26 mouse cellular contexts compared by ENCODE assay signal in the genomic region with DNA sequence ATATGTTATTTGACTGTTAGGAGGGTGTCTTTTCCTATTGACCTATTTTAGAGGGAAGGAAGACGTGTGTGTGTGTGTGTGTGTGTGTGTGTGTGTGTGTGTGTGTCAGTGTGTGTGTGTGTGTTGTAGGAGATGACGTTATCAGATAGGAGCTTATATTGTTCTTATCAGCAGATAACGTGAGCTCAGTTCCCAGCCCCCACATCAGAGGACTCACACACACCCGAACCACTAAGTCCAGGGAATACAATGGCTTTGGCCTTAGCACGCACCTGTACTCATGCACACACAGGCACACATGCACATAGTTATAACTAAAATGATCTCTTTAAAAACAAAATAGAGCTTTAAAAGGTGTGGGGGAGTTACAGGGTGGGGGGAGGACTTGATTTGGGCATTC. TPM values are rescaled to one million over a fixed set of nuclear protein-coding genes. Genes with fewer than 3 reads are reported as not detected.
A peak's percentile ranks its signal among the peaks of the same experiment; 100 is the strongest.
DNase-seq lines count a peak whose midpoint lies in the region; ATAC-seq and TF ChIP-seq lines count a peak whose summit lies in the region.
"Had no signal": no experiment of that assay in that cellular context is flagged by ENCODE, and none has a peak within 500 bp of the region (broad histone marks: within the 10 kb centered on the region; RNA-seq: fewer than 3 reads in every experiment).

No protein-coding gene starts in this region.

- no peak overlapping the region for H3K4me3 ChIP-seq in heart, adult 2 months
- no peak overlapping the region for H3K4me3 ChIP-seq in heart, embryonic 14.5 days (ENCODE audit: control insufficient read depth in 1 of 2, insufficient read depth in 1 of 2, low read depth in 1 of 2, low read length in 2 of 2)
- H3K4me3 ChIP-seq in heart, postnatal 0 days (ENCODE audit: low read depth, low read length): no peak overlapping the region
- H3K4me3 ChIP-seq: embryonic facial prominence, embryonic 10.5 days; embryonic facial prominence, embryonic 13.5 days; erythroblast, embryonic 14.5 days; forebrain, embryonic 12.5 days; forebrain, embryonic 15.5 days had no signal

- H3K27me3 ChIP-seq in heart, adult 2 months (ENCODE audit: control insufficient read depth, insufficient read depth, low read length): no peaks in the 10 kb centered on the region
- H3K27me3 ChIP-seq in heart, embryonic 14.5 days (ENCODE audit: control insufficient read depth, insufficient read depth, low read length): no peaks in the 10 kb centered on the region
- H3K27me3 ChIP-seq in heart, postnatal 0 days (ENCODE audit: control insufficient read depth, insufficient read depth, low read length): no peaks in the 10 kb centered on the region
- H3K27me3 ChIP-seq: embryonic facial prominence, embryonic 13.5 days; forebrain, embryonic 12.5 days; forebrain, embryonic 15.5 days had no signal

- no peak for TF ChIP-seq EP300 in heart, adult 2 months (IDR thresholded peaks at IDR 0.05; ENCODE audit: insufficient read depth, low read depth, low read length)
- no peak for TF ChIP-seq EP300 in heart, postnatal 0 days (IDR thresholded peaks at IDR 0.05; ENCODE audit: low read depth)

- no peak for TF ChIP-seq POLR2A in heart, adult 2 months (IDR thresholded peaks at IDR 0.05; ENCODE audit: insufficient read depth, low read depth, low read length)

- DNase-seq in heart, adult 2 months: no peak
- DNase-seq in heart, postnatal 25 days (ENCODE audit: low spot score): no peak
- DNase-seq in heart, postnatal 14 days: no peak
- no peak for DNase-seq in heart, postnatal 0 days (ENCODE audit: low spot score)
- no peak for DNase-seq in heart, postnatal 4 days
- DNase-seq: adrenal gland, adult 2 months; adrenal gland, postnatal 14 days; cerebellum, adult 11-12 months; cerebellum, adult 8-10 months; cerebellum, postnatal 10 days; cerebellum, postnatal 36 days; embryo, embryonic 11 days; gastrocnemius, postnatal 25 days; kidney, adult 18-20 months; kidney, adult 9 months had no signal

- peaks cover 2% of the 10 kb centered on the region; the same call in 1 of the 2 replicates for H3K79me2 ChIP-seq in heart, adult 2 months (replicated peaks; ENCODE audit: control insufficient read depth, insufficient read depth, low read length)

- no peak for TF ChIP-seq CTCF in heart, adult 2 months (IDR thresholded peaks at IDR 0.05)
- no peak for TF ChIP-seq CTCF in heart, postnatal 0 days (IDR thresholded peaks at IDR 0.05; ENCODE audit: low read depth)

- ATAC-seq in heart, embryonic 14.5 days (ENCODE audit: insufficient number of reproducible peaks, insufficient read depth, low FRiP score, low read depth): no peak
- no peak for ATAC-seq in heart, postnatal 0 days (ENCODE audit: insufficient read depth, low read depth)
- ATAC-seq: CD4-positive, CD25-positive, alpha-beta regulatory T cell, adult 4 months; forebrain, embryonic 15.5 days; hindbrain, postnatal 0 days; inflammation-experienced regulatory T-cells, adult 6 months; intestine, embryonic 16.5 days had no signal

- peak overlapping the region; percentile 30; the same call in 1 of the 2 replicates for H3K4me2 ChIP-seq in heart, embryonic 14.5 days (ENCODE audit: low read length)
- no peak overlapping the region for H3K4me2 ChIP-seq in heart, postnatal 0 days (ENCODE audit: low read depth, low read length)
- H3K4me2 ChIP-seq: embryonic facial prominence, embryonic 13.5 days; forebrain, embryonic 12.5 days; forebrain, embryonic 15.5 days; hindbrain, embryonic 14.5 days had no signal

- no peak overlapping the region for H3K9ac ChIP-seq in heart, adult 2 months (ENCODE audit: low read depth, low read length)
- H3K9ac ChIP-seq in heart, embryonic 14.5 days (ENCODE audit: low read length): no peak overlapping the region
- H3K9ac ChIP-seq in heart, postnatal 0 days (replicated peaks; ENCODE audit: low read depth, low read length): no peak overlapping the region
- H3K9ac ChIP-seq: embryonic facial prominence, embryonic 13.5 days; forebrain, embryonic 12.5 days; forebrain, embryonic 15.5 days; hindbrain, embryonic 14.5 days had no signal

- peaks cover 36% of the 10 kb centered on the region for H3K36me3 ChIP-seq in heart, adult 2 months (ENCODE audit: control insufficient read depth, insufficient read depth, low read length)
- H3K36me3 ChIP-seq in heart, embryonic 14.5 days (ENCODE audit: control insufficient read depth, insufficient read depth, low read length): peaks cover 36% of the 10 kb centered on the region
- peaks cover 32% of the 10 kb centered on the region for H3K36me3 ChIP-seq in heart, postnatal 0 days (replicated peaks; ENCODE audit: control insufficient read depth, insufficient read depth, low read length)

- peak overlapping the region; percentile 69 for H3K27ac ChIP-seq in heart, adult 2 months
- H3K27ac ChIP-seq in heart, embryonic 14.5 days (replicated peaks in 1 of 2; ENCODE audit: control insufficient read depth in 1 of 2, insufficient read depth in 1 of 2, low read depth in 2 of 2, low read length in 2 of 2): peak overlapping the region in 1 of 2 experiments; percentile 53; a peak in 3 of 4 replicates
- peak overlapping the region; percentile 47; the same call in 1 of the 2 replicates for H3K27ac ChIP-seq in heart, postnatal 0 days (ENCODE audit: low read depth)
- H3K27ac ChIP-seq: embryonic facial prominence, embryonic 10.5 days; embryonic facial prominence, embryonic 13.5 days; forebrain, embryonic 12.5 days; forebrain, embryonic 15.5 days; hindbrain, embryonic 14.5 days; hindbrain, postnatal 0 days had no signal

- intact Hi-C loops in heart, adult 2 months (cut with DNase I): loop anchor here (10.0 kb wide), 1 partner anchor 235 kb away; the partner anchor contains the start of gene Yap1
- intact Hi-C loops in heart, postnatal 25 days (cut with DNase I): loop anchor here (10.0 kb wide), 1 partner anchor 235 kb away; the partner anchor contains the start of gene Yap1
- intact Hi-C loops in heart, postnatal 14 days (cut with DNase I): loop anchor here (5.0 to 10.0 kb wide), 2 partner anchors 52 to 235 kb away; partner anchors contain the start of gene Yap1

- H3K4me1 ChIP-seq in heart, adult 2 months (ENCODE audit: control insufficient read depth, insufficient read depth, low read length): peaks cover 21% of the 10 kb centered on the region
- peaks cover 21 to 45% of the 10 kb centered on the region in 2 experiments for H3K4me1 ChIP-seq in heart, embryonic 14.5 days (ENCODE audit: control insufficient read depth in 2 of 2, insufficient read depth in 2 of 2, low read length in 2 of 2)
- peaks cover 66% of the 10 kb centered on the region for H3K4me1 ChIP-seq in heart, postnatal 0 days (ENCODE audit: control insufficient read depth, insufficient read depth)

- 42% methylated on average over 5 of the region's 5 CpGs for WGBS in heart, adult 2 months
- 69% methylated on average over 5 of the region's 5 CpGs for WGBS in heart, embryonic 14.5 days
- 52% methylated on average over 5 of the region's 5 CpGs for WGBS in heart, postnatal 0 days

- H3K9me3 ChIP-seq in heart, embryonic 14.5 days (ENCODE audit: control insufficient read depth, low read length): no peaks in the 10 kb centered on the region
- H3K9me3 ChIP-seq in heart, postnatal 0 days (replicated peaks; ENCODE audit: control insufficient read depth, low read length): no peaks in the 10 kb centered on the region
- H3K9me3 ChIP-seq: embryonic facial prominence, embryonic 10.5 days; embryonic facial prominence, embryonic 13.5 days; forebrain, embryonic 12.5 days; forebrain, embryonic 15.5 days had no signal

RNA-seq across cellular contexts. Expression of gene Tmem123, which starts 5.7 kb away (rescaled TPM):
- 10 to 100 TPM; 38.8 to 44.8 TPM for total RNA-seq in heart, adult 2 months (2021)
- polyA plus RNA-seq in heart, adult 2 months (2012; rRNA removed): 35.6 and 63.3 TPM in 2 replicates
- total RNA-seq in heart, postnatal 25 days (2021): 10 to 100 TPM; 39.4 to 43.7 TPM
- polyA plus RNA-seq in heart, embryonic 14.5 days (2014; fragmentation: Nextera tagmentation; extraction: Ambion mirVana): 107 TPM in 2 replicates
- 10 to 100 TPM; 45.9 to 50.4 TPM for total RNA-seq in heart, postnatal 14 days (2021)
- 81.0 and 81.9 TPM in 2 replicates for total RNA-seq in heart, postnatal 0 days (2014; rRNA removed; ENCODE audit: low replicate concordance)
- polyA plus RNA-seq in heart, postnatal 0 days (2015; fragmentation: Nextera tagmentation; extraction: Ambion mirVana): 60.2 and 62.4 TPM in 2 replicates
- total RNA-seq in heart, postnatal 4 days (2021): 10 to 100 TPM; 62.0 to 67.2 TPM
